Mouse (Mus musculus) retina, postnatal 1 day (tissue): Measurements from ENCODE around the gene Tctn1.
"Not testable (repeated sequence)": the region's sequence is repeated elsewhere in the genome, so short reads cannot be mapped to it uniquely, and the experiment has no call there.

Experiments used
- DNase-seq: peaks from one replicate; pipeline ENCODE4 v3.0.0-alpha.2; 2012

Gene Tctn1

GRCm38 (mm10) chr5:122217636-122218035 is 46.6 kb downstream of the Tctn1 start:
- DNase-seq = no peak

- no peak for DNase-seq
These were observed 50.4 kb downstream of the Tctn1 start for GRCm38 (mm10) chr5:122213861-122214260.

- DNase-seq = not testable (repeated sequence)
These were observed 51.4 kb downstream of the Tctn1 start for GRCm38 (mm10) chr5:122212820-122213219.

GRCm38 (mm10) chr5:122212125-122212524 is 52.1 kb downstream of the Tctn1 start:
- no peak for DNase-seq

GRCm38 (mm10) chr5:122210890-122211289 is 53.4 kb downstream of the Tctn1 start:
- DNase-seq = no peak

- DNase-seq = peak; percentile 68
These were observed 54.5 kb downstream of the Tctn1 start for GRCm38 (mm10) chr5:122209591-122210368.

- no peak for DNase-seq
These were observed 55.4 kb downstream of the Tctn1 start for GRCm38 (mm10) chr5:122208909-122209308.

GRCm38 (mm10) chr5:122206475-122206874 is 57.8 kb downstream of the Tctn1 start, which contains the start of gene Hvcn1:
Gene Hvcn1 (plus strand): TSS chr5:122206804.
- no peak for DNase-seq

GRCm38 (mm10) chr5:122204180-122204579 is 60.1 kb downstream of the Tctn1 start:
- DNase-seq = no peak

- no peak for DNase-seq
These were observed 62.4 kb downstream of the Tctn1 start for GRCm38 (mm10) chr5:122201904-122202303.

- DNase-seq = no peak
These were observed 63.4 kb downstream of the Tctn1 start for GRCm38 (mm10) chr5:122200872-122201271.

- DNase-seq = no peak
These were observed 71.9 kb downstream of the Tctn1 start for GRCm38 (mm10) chr5:122192347-122192746.

- DNase-seq = no peak
These were observed 72.8 kb downstream of the Tctn1 start for GRCm38 (mm10) chr5:122191269-122192063.

GRCm38 (mm10) chr5:122190465-122190864 is 73.8 kb downstream of the Tctn1 start:
- DNase-seq = no peak

GRCm38 (mm10) chr5:122189115-122189514 is 75.1 kb downstream of the Tctn1 start:
- DNase-seq = no peak
